Mouse (Mus musculus) C2C12 (cell line): ENCODE data around the gene Cmpk2. TPM values are rescaled to one million over a fixed set of nuclear protein-coding genes. Genes with fewer than 3 reads are reported as not detected.

Experiments used
- H3K27me3 ChIP-seq: one replicate; pipeline ENCODE4 v1.6.1; 2011; ENCODE audit not compliant: control insufficient read depth, insufficient read depth, insufficient read length
- H3K36me3 ChIP-seq: one replicate; pipeline ENCODE4 v1.6.1; 2011; ENCODE audit not compliant: control insufficient read depth, insufficient read depth
- H3K4me3 ChIP-seq: one replicate; pipeline ENCODE4 v1.5.1; 2011; ENCODE audit warnings: mild to moderate bottlenecking, control low read depth; ENCODE audit not compliant: poor library complexity, insufficient read depth, severe bottlenecking
- H3K79me2 ChIP-seq: one replicate; pipeline ENCODE4 v1.6.1; 2011; ENCODE audit not compliant: control insufficient read depth, insufficient read depth
- H3K79me3 ChIP-seq: one replicate; pipeline ENCODE4 v1.6.1; 2011; ENCODE audit warnings: low read depth, control low read depth
- H3ac ChIP-seq: one replicate; pipeline ENCODE3; 2011; ENCODE audit warnings: low read depth; ENCODE audit not compliant: control insufficient read depth, insufficient read length
- CEBPB ChIP-seq: IDR thresholded peaks from one replicate; pipeline ENCODE4 v1.6.1; 2011; ENCODE audit warnings: low read depth, mild to moderate bottlenecking, control low read depth, moderate library complexity
- CTCF ChIP-seq: IDR thresholded peaks from one replicate; pipeline ENCODE4 v1.5.1; 2011; ENCODE audit not compliant: control insufficient read depth, insufficient read depth, insufficient read length
- FOSL1 ChIP-seq: IDR thresholded peaks from one replicate; pipeline ENCODE4 v1.8.0; 2011; ENCODE audit warnings: mild to moderate bottlenecking, low read length; ENCODE audit not compliant: poor library complexity, insufficient read depth, severe bottlenecking
- MAX ChIP-seq: IDR thresholded peaks from one replicate; pipeline ENCODE4 v1.6.1; 2011; ENCODE audit warnings: mild to moderate bottlenecking, control low read depth
- MYOD1 ChIP-seq: IDR thresholded peaks from one replicate; pipeline ENCODE4 v1.6.1; 2011; ENCODE audit warnings: low read depth; ENCODE audit not compliant: control insufficient read depth, insufficient read length
- MYOG ChIP-seq: IDR thresholded peaks from one replicate; pipeline ENCODE4 v1.6.1; 2011; ENCODE audit not compliant: control insufficient read depth, insufficient read length; ENCODE audit errors: extremely low read depth
- USF1 ChIP-seq: IDR thresholded peaks from one replicate; pipeline ENCODE4 v1.6.1; 2011; ENCODE audit warnings: low read depth, mild to moderate bottlenecking, control low read depth, moderate library complexity
- polyA plus RNA-seq: library from polyadenylated mRNA; unstranded; fragments of >200 nt; fragmentation: generic; extraction: Trizol; gene quantifications from one replicate; pipeline ENCODE4 v1.2.1, GENCODE M21; 2012; ENCODE audit warnings: missing spikeins

The Cmpk2 gene
- polyA plus RNA-seq, 1 experiment, result 0.02 TPM

GRCm38 (mm10) chr12:26487874-26488616 is 19.0 kb downstream of the Cmpk2 start:
- H3K79me3 ChIP-seq, result no peaks in the 10 kb centered on the region
- H3K27me3 ChIP-seq, result no peaks in the 10 kb centered on the region
- no peaks in the 10 kb centered on the region for H3K36me3 ChIP-seq
- H3K79me2 ChIP-seq, result no peaks in the 10 kb centered on the region
- TF ChIP-seq MYOG (no peak), MAX (no peak), CEBPB (no peak), CTCF (no peak), MYOD1 (no peak), USF1 (no peak), FOSL1 (no peak)
- H3ac ChIP-seq, result no peak overlapping the region
- no peak overlapping the region for H3K4me3 ChIP-seq

- Histone ChIP-seq H3K79me3 (no peaks in the 10 kb centered on the region), H3K27me3 (no peaks in the 10 kb centered on the region), H3ac (no peak overlapping the region), H3K36me3 (no peaks in the 10 kb centered on the region), H3K79me2 (no peaks in the 10 kb centered on the region), H3K4me3 (no peak overlapping the region)
- no peak for TF ChIP-seq MYOD1
- TF ChIP-seq USF1, result no peak
- TF ChIP-seq FOSL1, result no peak
- TF ChIP-seq CTCF, result no peak
- no peak for TF ChIP-seq MYOG
Observed at GRCm38 (mm10) chr12:26488617-26489274, 19.7 kb downstream of the Cmpk2 start.

- Histone ChIP-seq H3K27me3 (no peaks in the 10 kb centered on the region), H3K4me3 (no peak overlapping the region), H3K79me3 (no peaks in the 10 kb centered on the region), H3ac (no peak overlapping the region), H3K79me2 (no peaks in the 10 kb centered on the region), H3K36me3 (no peaks in the 10 kb centered on the region)
- TF ChIP-seq MYOD1, result no peak
- no peak for TF ChIP-seq MAX
- TF ChIP-seq CEBPB, result no peak
Observed at GRCm38 (mm10) chr12:26489942-26490341, 20.9 kb downstream of the Cmpk2 start.

GRCm38 (mm10) chr12:26501042-26501441 is 32.0 kb downstream of the Cmpk2 start:
- Histone ChIP-seq H3ac (no peak overlapping the region), H3K79me3 (no peaks in the 10 kb centered on the region), H3K79me2 (no peaks in the 10 kb centered on the region), H3K27me3 (no peaks in the 10 kb centered on the region), H3K36me3 (no peaks in the 10 kb centered on the region), H3K4me3 (no peak overlapping the region)
- TF ChIP-seq MAX (no peak), MYOD1 (no peak), CEBPB (no peak), CTCF (no peak), USF1 (no peak), MYOG (no peak), FOSL1 (no peak)

GRCm38 (mm10) chr12:26510971-26511370 is 42.0 kb downstream of the Cmpk2 start:
- no peaks in the 10 kb centered on the region for H3K79me2 ChIP-seq
- H3K36me3 ChIP-seq, result no peaks in the 10 kb centered on the region
- H3K79me3 ChIP-seq, result no peaks in the 10 kb centered on the region
- no peaks in the 10 kb centered on the region for H3K27me3 ChIP-seq
- H3ac ChIP-seq, result no peak overlapping the region
- H3K4me3 ChIP-seq, result no peak overlapping the region
- no peak for TF ChIP-seq MAX
- no peak for TF ChIP-seq MYOD1
- no peak for TF ChIP-seq MYOG
- TF ChIP-seq CEBPB, result no peak
- no peak for TF ChIP-seq USF1
- no peak for TF ChIP-seq FOSL1
- no peak for TF ChIP-seq CTCF

- no peak overlapping the region for H3K4me3 ChIP-seq
- no peaks in the 10 kb centered on the region for H3K79me2 ChIP-seq
- no peaks in the 10 kb centered on the region for H3K27me3 ChIP-seq
- no peak overlapping the region for H3ac ChIP-seq
- TF ChIP-seq MYOG (no peak), CTCF (no peak), MYOD1 (no peak), FOSL1 (no peak), USF1 (no peak), MAX (no peak), CEBPB (no peak)
- no peaks in the 10 kb centered on the region for H3K36me3 ChIP-seq
- H3K79me3 ChIP-seq, result no peaks in the 10 kb centered on the region
Observed at GRCm38 (mm10) chr12:26518206-26518605, 49.2 kb downstream of the Cmpk2 start.
